Mouse (Mus musculus) heart, adult 2 months (tissue): ENCODE results near the gene Dok4.

Experiments used
- CTCF ChIP-seq: fragments of 200-600 bp; IDR thresholded peaks from 2 replicates; pipeline ENCODE4 v1.8.1; 2022; ENCODE audit warnings: antibody characterized with exemption, mild to moderate bottlenecking, moderate library complexity
- EP300 ChIP-seq: fragments of 200-500 bp; IDR thresholded peaks from 2 replicates; pipeline ENCODE4 v1.6.1; 2011; ENCODE audit warnings: low read depth, low read length, control low read depth; ENCODE audit not compliant: insufficient read depth

DNA sequence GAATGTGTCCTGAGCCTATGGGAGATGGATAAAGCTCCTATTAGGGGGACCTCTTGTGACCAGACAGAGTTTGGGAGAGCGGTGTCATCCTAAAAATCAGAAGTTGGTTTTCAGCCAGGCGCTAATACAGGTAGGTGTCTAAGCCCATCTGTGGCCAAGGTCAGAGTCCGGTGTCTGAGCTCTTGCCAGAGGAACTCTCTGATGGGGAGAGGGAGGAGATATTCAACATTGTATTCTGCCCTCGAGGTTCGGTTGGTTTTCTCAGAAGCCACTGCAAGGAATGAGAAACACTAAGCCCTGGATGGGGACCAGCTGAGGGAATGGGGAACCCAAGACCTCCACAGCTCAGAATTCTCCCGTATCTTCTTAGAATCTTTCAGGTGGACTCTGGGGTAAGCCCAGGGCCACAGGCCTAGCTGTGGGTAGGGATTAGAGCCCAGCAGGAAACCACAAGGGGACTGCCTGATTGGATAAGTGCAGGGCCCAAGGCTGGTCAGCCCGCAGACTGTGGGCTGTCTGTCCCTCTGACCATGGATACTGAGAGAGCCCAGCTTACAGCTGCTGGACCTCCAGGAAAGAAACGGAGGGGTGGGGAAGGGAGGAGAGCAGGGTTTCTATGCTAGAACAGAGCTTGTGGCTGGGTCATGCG is 40.3 kb upstream of the Dok4 start:
- no peak for TF ChIP-seq CTCF
- TF ChIP-seq EP300 = no peak
